Mouse (Mus musculus) liver, embryonic 16.5 days (tissue): ENCODE measurements around the gene Arhgap29. TPM values are rescaled to one million over a fixed set of nuclear protein-coding genes. Genes with fewer than 3 reads are reported as not detected.

Source experiments
- ATAC-seq: fragments of 200-750 bp; cut with Nextera tagmentation; 2 replicates; pipeline ENCODE4 v1.8.0; 2017; ENCODE audit warnings: low read depth, mild to moderate bottlenecking, moderate number of reproducible peaks, moderate library complexity
- H3K27ac ChIP-seq: fragments of 300-500 bp; sonication (generic); 2 replicates; pipeline ENCODE4 v1.5.1; 2014; ENCODE audit warnings: mild to moderate bottlenecking, low read length
- H3K27me3 ChIP-seq: fragments of 300-500 bp; sonication (generic); 2 replicates; pipeline ENCODE4 v1.6.1; 2014; ENCODE audit warnings: low read depth, low read length, mixed read lengths; ENCODE audit not compliant: control insufficient read depth, insufficient read depth
- H3K36me3 ChIP-seq: fragments of 300-500 bp; sonication (generic); 2 replicates; pipeline ENCODE4 v1.6.1; 2014; ENCODE audit warnings: mild to moderate bottlenecking; ENCODE audit not compliant: control insufficient read depth, insufficient read depth
- H3K4me1 ChIP-seq: fragments of 300-500 bp; sonication (generic); 2 replicates; pipeline ENCODE4 v1.6.1; 2014; ENCODE audit warnings: low read depth, low read length, mixed read lengths; ENCODE audit not compliant: control insufficient read depth
- H3K4me2 ChIP-seq: fragments of 300-500 bp; sonication (generic); 2 replicates; pipeline ENCODE4 v1.6.1; 2014; ENCODE audit warnings: low read depth, low read length, mixed read lengths
- H3K4me3 ChIP-seq: fragments of 300-500 bp; sonication (generic); 2 replicates; pipeline ENCODE4 v1.5.1; 2014; ENCODE audit warnings: low read depth, mild to moderate bottlenecking, low read length
- H3K9ac ChIP-seq: fragments of 300-500 bp; sonication (generic); 2 replicates; pipeline ENCODE4 v1.6.1; 2014; ENCODE audit warnings: low read depth, low read length
- H3K9me3 ChIP-seq: fragments of 300-500 bp; sonication (generic); replicated peaks from 2 replicates; pipeline ENCODE4 v1.6.1; 2016; ENCODE audit warnings: low read length; ENCODE audit not compliant: control insufficient read depth
- WGBS: fragments of 180-500 bp; shearing (Covaris S2); extraction: QIAGEN DNeasy Blood & Tissue Kit; methylation state at CpG from one replicate; pipeline ENCODE4 v1.1.7; 2014; ENCODE audit not compliant: insufficient replicate concordance; 5-methylcytosine and 5-hydroxymethylcytosine counted together
- polyA plus RNA-seq: library from polyadenylated mRNA; unstranded; fragments of >200 nt; fragmentation: Nextera tagmentation; extraction: Ambion mirVana; gene quantifications from 2 replicates; pipeline ENCODE4 v1.2.1, GENCODE M21; 2015

Arhgap29 gene
- polyA plus RNA-seq, 1 experiment from 2014 or later, result 7.3 TPM

GRCm38 (mm10) chr3:121937036-121937435 lies 15.3 kb upstream of the Arhgap29 start:
- H3K27me3 ChIP-seq, result no peaks in the 10 kb centered on the region
- H3K36me3 ChIP-seq, result no peaks in the 10 kb centered on the region
- no peak for ATAC-seq
- H3K4me3 ChIP-seq, result no peak overlapping the region
- H3K9ac ChIP-seq, result no peak overlapping the region
- WGBS, result 70% methylated on average over 6 of the region's 6 CpGs
- H3K4me2 ChIP-seq, result no peak overlapping the region
- no peak overlapping the region for H3K27ac ChIP-seq
- no peaks in the 10 kb centered on the region for H3K9me3 ChIP-seq
- peaks cover 3% of the 10 kb centered on the region; the same call in 1 of the 2 replicates for H3K4me1 ChIP-seq

- no peak overlapping the region for H3K9ac ChIP-seq
- no peaks in the 10 kb centered on the region for H3K36me3 ChIP-seq
- no peak overlapping the region for H3K4me2 ChIP-seq
- no peak overlapping the region for H3K4me3 ChIP-seq
- H3K4me1 ChIP-seq, result peaks cover 3% of the 10 kb centered on the region; the same call in 1 of the 2 replicates
- 48% methylated on average over 1 of the region's 1 CpGs for WGBS
- no peak for ATAC-seq
- no peak overlapping the region for H3K27ac ChIP-seq
- no peaks in the 10 kb centered on the region for H3K9me3 ChIP-seq
- no peaks in the 10 kb centered on the region for H3K27me3 ChIP-seq
Measured at GRCm38 (mm10) chr3:121939658-121940057, 12.7 kb upstream of the Arhgap29 start.

- no peaks in the 10 kb centered on the region for H3K36me3 ChIP-seq
- H3K9me3 ChIP-seq, result no peaks in the 10 kb centered on the region
- no peak overlapping the region for H3K27ac ChIP-seq
- H3K4me3 ChIP-seq, result no peak overlapping the region
- H3K4me1 ChIP-seq, result peaks cover 3% of the 10 kb centered on the region; the same call in 1 of the 2 replicates
- ATAC-seq, result peak; percentile 62
- H3K27me3 ChIP-seq, result no peaks in the 10 kb centered on the region
- 50% methylated on average over 8 of the region's 8 CpGs for WGBS
- no peak overlapping the region for H3K9ac ChIP-seq
- H3K4me2 ChIP-seq, result no peak overlapping the region
Measured at GRCm38 (mm10) chr3:121940094-121940889, 12.0 kb upstream of the Arhgap29 start.

GRCm38 (mm10) chr3:121941204-121941745 lies 11.1 kb upstream of the Arhgap29 start:
- 84% methylated on average over 11 of the region's 11 CpGs for WGBS

GRCm38 (mm10) chr3:121945957-121946356 lies 6.4 kb upstream of the Arhgap29 start:
- no peaks in the 10 kb centered on the region for H3K4me1 ChIP-seq
- H3K9ac ChIP-seq, result no peak overlapping the region
- peak; percentile 21; the same call in 1 of the 2 replicates for ATAC-seq
- H3K9me3 ChIP-seq, result no peaks in the 10 kb centered on the region
- H3K4me2 ChIP-seq, result no peak overlapping the region
- 41% methylated on average over 2 of the region's 2 CpGs for WGBS
- H3K36me3 ChIP-seq, result no peaks in the 10 kb centered on the region
- no peaks in the 10 kb centered on the region for H3K27me3 ChIP-seq
- H3K27ac ChIP-seq, result no peak overlapping the region
- H3K4me3 ChIP-seq, result no peak overlapping the region

More at GRCm38 (mm10) chr3:121941204-121941745, 11.1 kb upstream of the Arhgap29 start:
- Histone ChIP-seq H3K27ac (no peak overlapping the region), H3K4me2 (no peak overlapping the region), H3K36me3 (no peaks in the 10 kb centered on the region), H3K9me3 (no peaks in the 10 kb centered on the region), H3K4me3 (no peak overlapping the region), H3K9ac (no peak overlapping the region), H3K4me1 (peaks cover 3% of the 10 kb centered on the region; the same call in 1 of the 2 replicates), H3K27me3 (no peaks in the 10 kb centered on the region)
- no peak for ATAC-seq

- no peaks in the 10 kb centered on the region for H3K27me3 ChIP-seq
- H3K4me3 ChIP-seq, result no peak overlapping the region
- no peaks in the 10 kb centered on the region for H3K4me1 ChIP-seq
- H3K4me2 ChIP-seq, result no peak overlapping the region
- no peak overlapping the region for H3K9ac ChIP-seq
- no peak for ATAC-seq
- no peak overlapping the region for H3K27ac ChIP-seq
- no peaks in the 10 kb centered on the region for H3K9me3 ChIP-seq
- no peaks in the 10 kb centered on the region for H3K36me3 ChIP-seq
Measured at GRCm38 (mm10) chr3:121946765-121947164, 5.6 kb upstream of the Arhgap29 start.

- no peaks in the 10 kb centered on the region for H3K36me3 ChIP-seq
- peaks cover 20% of the 10 kb centered on the region for H3K27me3 ChIP-seq
- no peak overlapping the region for H3K4me3 ChIP-seq
- H3K4me1 ChIP-seq, result peaks cover 3% of the 10 kb centered on the region; the same call in 1 of the 2 replicates
- H3K9me3 ChIP-seq, result no peaks in the 10 kb centered on the region
- H3K4me2 ChIP-seq, result no peak overlapping the region
- H3K9ac ChIP-seq, result no peak overlapping the region
- no peak overlapping the region for H3K27ac ChIP-seq
- ATAC-seq, result no peak
- 55% methylated on average over 6 of the region's 6 CpGs for WGBS
Measured at GRCm38 (mm10) chr3:121950139-121950538, 2.2 kb upstream of the Arhgap29 start.

GRCm38 (mm10) chr3:121951116-121951515 lies 1.2 kb upstream of the Arhgap29 start:
- H3K27me3 ChIP-seq, result peaks cover 20% of the 10 kb centered on the region
- H3K4me3 ChIP-seq, result no peak overlapping the region
- no peaks in the 10 kb centered on the region for H3K36me3 ChIP-seq
- ATAC-seq, result no peak
- H3K4me2 ChIP-seq, result no peak overlapping the region
- H3K27ac ChIP-seq, result no peak overlapping the region
- H3K9me3 ChIP-seq, result no peaks in the 10 kb centered on the region
- no peak overlapping the region for H3K9ac ChIP-seq
- peaks cover 3% of the 10 kb centered on the region; the same call in 1 of the 2 replicates for H3K4me1 ChIP-seq
- 64% methylated on average over 2 of the region's 2 CpGs for WGBS

- H3K4me1 ChIP-seq, result peaks cover 3% of the 10 kb centered on the region; the same call in 1 of the 2 replicates
- H3K4me3 ChIP-seq, result peak overlapping the region; percentile 64
- H3K36me3 ChIP-seq, result no peaks in the 10 kb centered on the region
- H3K27me3 ChIP-seq, result peaks cover 20% of the 10 kb centered on the region
- H3K27ac ChIP-seq, result no peak overlapping the region
- peak overlapping the region; percentile 69 for H3K4me2 ChIP-seq
- peak; percentile 97 for ATAC-seq
- H3K9me3 ChIP-seq, result no peaks in the 10 kb centered on the region
- WGBS, result 1% methylated on average over 24 of the region's 44 CpGs
- peak overlapping the region; percentile 62 for H3K9ac ChIP-seq
Measured at GRCm38 (mm10) chr3:121953049-121953432, 700 bp downstream of the Arhgap29 start.
